Mouse (Mus musculus) B cell, adult 2 months (primary cell): ENCODE results near the gene H1f0.

ENCODE experiments used
- DNase-seq, 2 experiments: peaks; one replicate each; pipeline ENCODE4 v3.0.0; 2022

Gene H1f0

GRCm38 (mm10) chr15:79071117-79072039 is 43.1 kb downstream of the H1f0 start:
- DNase-seq = peak; percentile 58 to 66

- DNase-seq = no peak
Observed at GRCm38 (mm10) chr15:79073752-79074151, 45.5 kb downstream of the H1f0 start.

- no peak for DNase-seq
Observed at GRCm38 (mm10) chr15:79074446-79074845, 46.2 kb downstream of the H1f0 start.

- DNase-seq = peak; percentile 83 to 84
Observed at GRCm38 (mm10) chr15:79074913-79075532, 46.8 kb downstream of the H1f0 start, which contains the start of gene Eif3l. Gene Eif3l, plus strand, starts transcription at chr15:79075179.

- DNase-seq = no peak
Observed at GRCm38 (mm10) chr15:79075658-79076365, 47.6 kb downstream of the H1f0 start.

GRCm38 (mm10) chr15:79079567-79079966 is 51.3 kb downstream of the H1f0 start:
- DNase-seq = no peak
